ENCODE assay signal across 10 mouse cellular contexts in the genomic region with DNA sequence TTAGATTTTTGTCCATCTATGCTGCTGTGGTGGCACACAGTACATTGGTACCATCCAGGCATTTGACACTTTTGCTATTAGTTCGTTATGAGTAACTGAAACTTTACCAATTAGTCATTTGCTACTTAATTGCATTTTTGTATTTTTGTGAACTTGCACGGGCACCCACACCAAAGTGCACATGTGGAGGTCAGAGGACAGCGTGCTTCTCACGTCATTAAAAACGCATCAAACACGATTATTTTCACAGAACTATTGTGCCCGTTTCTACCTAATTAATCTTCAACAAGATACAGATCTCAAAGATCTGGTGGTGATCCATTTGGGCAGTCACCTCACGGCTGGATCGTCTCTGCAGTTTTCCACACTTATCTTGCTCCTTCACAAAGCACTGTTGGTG.
DNase-seq lines count a peak whose midpoint lies in the region; ATAC-seq lines count a peak whose summit lies in the region.
"Had no signal": no experiment of that assay in that cellular context is flagged by ENCODE, and none has a peak within 500 bp of the region (broad histone marks: within the 10 kb centered on the region; RNA-seq: fewer than 3 reads in every experiment).

No protein-coding gene starts in this region.

- H3K9ac ChIP-seq in hindbrain, embryonic 16.5 days (ENCODE audit: low read depth, low read length) = no peak overlapping the region
- no peak overlapping the region for H3K9ac ChIP-seq in neural tube, embryonic 12.5 days
- no peak overlapping the region for H3K9ac ChIP-seq in intestine, embryonic 15.5 days
- H3K9ac ChIP-seq in neural tube, embryonic 13.5 days = peak overlapping the region; percentile 68; the same call in 1 of the 2 replicates

- peak overlapping the region; percentile 52 for H3K4me3 ChIP-seq in hindbrain, embryonic 10.5 days
- no peak overlapping the region for H3K4me3 ChIP-seq in hindbrain, embryonic 16.5 days (ENCODE audit: low read length)
- no peak overlapping the region for H3K4me3 ChIP-seq in neural tube, embryonic 12.5 days
- H3K4me3 ChIP-seq in intestine, embryonic 15.5 days (replicated peaks) = no peak overlapping the region
- H3K4me3 ChIP-seq in neural tube, embryonic 13.5 days = no peak overlapping the region

- H3K9me3 ChIP-seq in hindbrain, embryonic 10.5 days = no peaks in the 10 kb centered on the region
- H3K9me3 ChIP-seq in hindbrain, embryonic 16.5 days (ENCODE audit: control insufficient read depth, low read length) = no peaks in the 10 kb centered on the region
- no peaks in the 10 kb centered on the region for H3K9me3 ChIP-seq in neural tube, embryonic 12.5 days
- no peaks in the 10 kb centered on the region for H3K9me3 ChIP-seq in intestine, embryonic 15.5 days
- H3K9me3 ChIP-seq in neural tube, embryonic 13.5 days = no peaks in the 10 kb centered on the region

- no peak overlapping the region; the same call in 1 of the 2 replicates for H3K4me2 ChIP-seq in hindbrain, embryonic 16.5 days (ENCODE audit: low read length)
- H3K4me2 ChIP-seq in neural tube, embryonic 12.5 days (replicated peaks) = peak overlapping the region; percentile 61
- H3K4me2 ChIP-seq in intestine, embryonic 15.5 days (replicated peaks) = 0 out of 2 replicates have a peak overlapping the region, but pooled peaks have one; percentile 60
- peak overlapping the region; percentile 56 for H3K4me2 ChIP-seq in neural tube, embryonic 13.5 days

- 26% methylated on average over 9 of the region's 9 CpGs for WGBS in hindbrain, embryonic 10.5 days
- WGBS in hindbrain, embryonic 16.5 days = 30% methylated on average over 9 of the region's 9 CpGs
- WGBS in neural tube, embryonic 12.5 days = 15% methylated on average over 9 of the region's 9 CpGs
- WGBS in intestine, embryonic 15.5 days = 33% methylated on average over 9 of the region's 9 CpGs
- WGBS in neural tube, embryonic 13.5 days = 14% methylated on average over 9 of the region's 9 CpGs

- peaks cover 70% of the 10 kb centered on the region for H3K4me1 ChIP-seq in hindbrain, embryonic 10.5 days (replicated peaks)
- peaks cover 22% of the 10 kb centered on the region for H3K4me1 ChIP-seq in hindbrain, embryonic 16.5 days (ENCODE audit: control insufficient read depth, insufficient read depth, low read depth, low read length)
- peaks cover 53% of the 10 kb centered on the region for H3K4me1 ChIP-seq in neural tube, embryonic 12.5 days
- H3K4me1 ChIP-seq in intestine, embryonic 15.5 days (replicated peaks) = peaks cover 17% of the 10 kb centered on the region
- peaks cover 55% of the 10 kb centered on the region for H3K4me1 ChIP-seq in neural tube, embryonic 13.5 days (replicated peaks)

- H3K27me3 ChIP-seq in hindbrain, embryonic 10.5 days (ENCODE audit: insufficient read depth, poor library complexity, severe bottlenecking) = peaks cover 40% of the 10 kb centered on the region
- no peaks in the 10 kb centered on the region for H3K27me3 ChIP-seq in hindbrain, embryonic 16.5 days (replicated peaks; ENCODE audit: control insufficient read depth, insufficient read depth, low read length)
- peaks cover 4% of the 10 kb centered on the region; the same call in 1 of the 2 replicates for H3K27me3 ChIP-seq in neural tube, embryonic 12.5 days (replicated peaks)
- 0 out of 2 replicates have a peak, but pooled peaks cover 3% of the 10 kb centered on the region for H3K27me3 ChIP-seq in intestine, embryonic 15.5 days (replicated peaks)
- H3K27me3 ChIP-seq in neural tube, embryonic 13.5 days = 0 out of 2 replicates have a peak, but pooled peaks cover 3% of the 10 kb centered on the region

- no peak for ATAC-seq in hindbrain, embryonic 16.5 days
- ATAC-seq in neural tube, embryonic 12.5 days (ENCODE audit: low FRiP score, low read depth) = no peak
- ATAC-seq in intestine, embryonic 15.5 days = no peak
- ATAC-seq in neural tube, embryonic 13.5 days (ENCODE audit: low read depth) = no peak

- no peak overlapping the region for H3K27ac ChIP-seq in hindbrain, embryonic 10.5 days
- no peak overlapping the region for H3K27ac ChIP-seq in hindbrain, embryonic 16.5 days (ENCODE audit: low read depth, low read length)
- no peak overlapping the region for H3K27ac ChIP-seq in neural tube, embryonic 12.5 days
- H3K27ac ChIP-seq in intestine, embryonic 15.5 days = no peak overlapping the region
- H3K27ac ChIP-seq in neural tube, embryonic 13.5 days (replicated peaks) = no peak overlapping the region

- no peaks in the 10 kb centered on the region for H3K36me3 ChIP-seq in hindbrain, embryonic 10.5 days
- H3K36me3 ChIP-seq in hindbrain, embryonic 16.5 days (ENCODE audit: control insufficient read depth, insufficient read depth, low read length) = no peaks in the 10 kb centered on the region
- no peaks in the 10 kb centered on the region for H3K36me3 ChIP-seq in neural tube, embryonic 12.5 days
- H3K36me3 ChIP-seq in intestine, embryonic 15.5 days = no peaks in the 10 kb centered on the region
- H3K36me3 ChIP-seq in neural tube, embryonic 13.5 days = no peaks in the 10 kb centered on the region

- DNase-seq in hindbrain, embryonic 10.5 days (ENCODE audit: low spot score) = no peak
- DNase-seq in neural tube, embryonic 10.5 days (ENCODE audit: extremely low spot score, low spot score) = no peak
- no peak for DNase-seq in gastrocnemius, postnatal 25 days
- no peak for DNase-seq in retina, embryonic 14.5 days (ENCODE audit: low spot score)
- DNase-seq: gastrocnemius, postnatal 36 days; left cerebral cortex, postnatal 4 days had no signal
